Mouse (Mus musculus) thymus, postnatal 36 days (tissue): Measurements from ENCODE around the gene Setdb2.

Experiments used
- DNase-seq, 2 experiments: peaks; one replicate each; pipeline ENCODE4 v3.0.0; 2022; ENCODE audit warnings: mixed read lengths in 2 of 2

Setdb2 gene

DNA sequence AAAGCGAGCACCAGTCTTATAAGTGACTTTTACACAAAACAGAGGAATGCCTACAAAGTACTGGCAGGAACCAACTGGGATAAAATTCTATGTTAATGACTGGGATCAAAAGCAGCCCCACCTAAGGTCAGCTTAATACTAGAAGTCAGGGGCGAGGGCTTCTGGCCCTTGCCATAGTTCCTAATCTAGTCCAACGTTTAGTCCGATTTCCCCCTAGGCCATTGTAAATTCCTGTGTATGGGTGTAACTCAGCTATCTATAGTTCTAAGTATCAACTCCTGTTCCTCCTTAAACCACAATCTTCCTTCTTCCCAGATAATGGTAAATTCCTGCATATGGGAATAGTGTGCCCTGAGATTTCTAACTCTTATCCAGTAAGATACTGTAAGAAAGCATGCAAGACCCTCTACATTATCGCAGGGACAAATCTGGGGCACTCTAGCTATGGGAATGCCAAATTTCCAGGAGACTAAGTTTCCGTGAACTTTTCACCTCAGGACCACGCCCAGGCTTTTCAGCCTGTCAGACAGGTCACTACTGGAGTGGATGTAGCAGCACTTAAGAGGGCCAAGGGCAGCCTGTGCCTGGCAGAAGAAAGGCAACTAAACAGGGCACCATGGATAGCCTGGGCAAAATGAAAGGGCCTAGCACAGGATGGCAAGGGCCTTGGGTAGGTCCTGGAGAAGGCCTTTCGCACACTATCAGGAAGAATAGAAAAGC is 74.1 kb downstream of the Setdb2 start:
- DNase-seq = no peak

DNA sequence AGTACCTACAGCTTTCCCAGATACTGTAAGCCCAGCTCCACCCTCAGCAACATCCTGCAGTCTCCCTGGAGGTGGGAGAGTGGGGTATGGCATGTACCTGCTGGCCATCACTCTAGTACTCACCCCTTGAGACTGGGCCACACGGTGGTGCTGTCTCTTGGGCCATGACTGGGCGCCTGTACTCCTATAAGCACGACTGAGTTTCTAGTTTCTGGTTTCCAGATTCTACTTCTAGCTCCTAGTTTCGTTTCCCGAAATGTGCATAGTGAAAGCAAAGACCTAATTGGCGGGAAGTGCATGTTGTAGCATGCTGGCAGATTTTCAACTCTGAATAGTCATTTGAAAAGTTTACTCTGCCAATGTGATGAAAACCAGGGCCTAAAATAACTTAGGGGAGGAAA is 75.4 kb downstream of the Setdb2 start, which contains the start of gene Phf11d:
TSS of gene Phf11d (minus strand) at position 227 of the 401 bp plus-strand sequence.
- no peak for DNase-seq
